10 mouse cellular contexts compared by ENCODE assay signal in the genomic region with DNA sequence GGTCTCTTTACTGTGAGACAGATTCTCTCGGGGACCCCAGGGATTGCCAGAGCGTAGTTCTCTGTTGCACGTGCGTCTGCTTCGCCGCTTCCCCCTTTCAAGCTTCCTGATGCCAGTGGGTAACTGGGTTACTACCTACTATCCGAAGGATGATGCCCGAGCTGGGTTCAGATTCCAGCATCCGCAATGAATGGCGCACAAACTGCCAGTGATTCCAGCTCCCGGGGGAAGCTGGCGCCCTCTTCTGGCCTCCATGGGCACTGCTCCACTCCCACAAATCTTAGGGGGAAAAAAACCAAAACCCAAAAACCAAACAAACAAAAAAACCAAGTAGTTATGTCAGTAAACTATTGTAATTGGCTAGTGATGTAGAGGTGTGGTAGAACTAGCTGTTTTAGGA. TPM values are rescaled to one million over a fixed set of nuclear protein-coding genes. Genes with fewer than 3 reads are reported as not detected.
A peak's percentile ranks its signal among the peaks of the same experiment; 100 is the strongest.
DNase-seq lines count a peak whose midpoint lies in the region; ATAC-seq and TF ChIP-seq lines count a peak whose summit lies in the region.
"Had no signal": no experiment of that assay in that cellular context is flagged by ENCODE, and none has a peak within 500 bp of the region (broad histone marks: within the 10 kb centered on the region; RNA-seq: fewer than 3 reads in every experiment).

No protein-coding gene starts in this region.

- no peaks in the 10 kb centered on the region for H3K36me3 ChIP-seq in ES-E14 (ENCODE audit: control insufficient read depth, insufficient read depth, low read length, poor library complexity, severe bottlenecking)
- no peaks in the 10 kb centered on the region for H3K36me3 ChIP-seq in hindbrain, embryonic 14.5 days (replicated peaks; ENCODE audit: control insufficient read depth, insufficient read depth)
- no peaks in the 10 kb centered on the region for H3K36me3 ChIP-seq in intestine, embryonic 15.5 days
- H3K36me3 ChIP-seq: embryonic facial prominence, embryonic 15.5 days; neural tube, embryonic 13.5 days had no signal

- no peak overlapping the region for H3K9ac ChIP-seq in ES-E14 (ENCODE audit: insufficient read depth, low read depth, low read length, poor library complexity, severe bottlenecking)
- no peak overlapping the region for H3K9ac ChIP-seq in hindbrain, embryonic 14.5 days
- H3K9ac ChIP-seq in intestine, embryonic 15.5 days = no peak overlapping the region
- H3K9ac ChIP-seq: embryonic facial prominence, embryonic 15.5 days; neural tube, embryonic 13.5 days had no signal

- ATAC-seq in erythroid progenitor cell, adult 5-6 weeks (replicated peaks; ENCODE audit: low FRiP score, poor library complexity, severe bottlenecking) = 0 out of 2 replicates have a peak, but pooled peaks have one; percentile 49
- no peak for ATAC-seq in hindbrain, embryonic 14.5 days (ENCODE audit: low FRiP score)
- ATAC-seq in intestine, embryonic 15.5 days = no peak

- in situ Hi-C loops in ES-E14 (cut with MboI; ENCODE audit: low sequenced_read_pairs in 2 of 2, unreplicated experiment in 2 of 2) = no loop called here

- no peak overlapping the region for H3K27ac ChIP-seq in layer of hippocampus, adult 2 months
- H3K27ac ChIP-seq in ES-E14 (ENCODE audit: insufficient read depth, low read depth, low read length, poor library complexity, severe bottlenecking) = no peak overlapping the region
- no peak overlapping the region for H3K27ac ChIP-seq in hindbrain, embryonic 14.5 days
- no peak overlapping the region for H3K27ac ChIP-seq in intestine, embryonic 15.5 days
- H3K27ac ChIP-seq: embryonic facial prominence, embryonic 15.5 days; neural tube, embryonic 13.5 days had no signal

- WGBS in hindbrain, embryonic 14.5 days = 30% methylated on average over 12 of the region's 12 CpGs
- 35% methylated on average over 12 of the region's 12 CpGs for WGBS in intestine, embryonic 15.5 days

- no peak overlapping the region; the same call in 1 of the 2 replicates for H3K4me3 ChIP-seq in layer of hippocampus, adult 2 months
- H3K4me3 ChIP-seq in ES-E14 (ENCODE audit: insufficient read depth in 1 of 2, low read depth in 1 of 2, low read length in 2 of 2, poor library complexity in 1 of 2, severe bottlenecking in 1 of 2) = peak overlapping the region in 1 of 2 experiments; percentile 50; a peak in 2 of 4 replicates
- H3K4me3 ChIP-seq in hindbrain, embryonic 14.5 days (replicated peaks; ENCODE audit: low read length) = no peak overlapping the region
- H3K4me3 ChIP-seq in intestine, embryonic 15.5 days (replicated peaks) = no peak overlapping the region
- H3K4me3 ChIP-seq: embryonic facial prominence, embryonic 15.5 days; neural tube, embryonic 13.5 days had no signal

- DNase-seq in adrenal gland, postnatal 10 days = peak; percentile 37
- no peak for DNase-seq in adrenal gland, postnatal 4 days (ENCODE audit: low spot score in 2 of 2)
- peak in 1 of 2 experiments; percentile 66 for DNase-seq in layer of hippocampus, adult 2 months (ENCODE audit: low spot score in 2 of 2)
- DNase-seq in layer of hippocampus, adult 9-10 months (ENCODE audit: low spot score) = no peak
- DNase-seq in ES-E14 (ENCODE audit: low read depth, low spot score) = peak; percentile 46
- no peak for DNase-seq in hindbrain, embryonic 14.5 days (ENCODE audit: low spot score)

- TF ChIP-seq CTCF in layer of hippocampus, adult 2 months (conservative IDR thresholded peaks at IDR 0.05) = peak; percentile 93

- no peaks in the 10 kb centered on the region for H3K9me3 ChIP-seq in ES-E14 (ENCODE audit: control insufficient read depth, insufficient read depth, low read depth, low read length)
- H3K9me3 ChIP-seq in hindbrain, embryonic 14.5 days (ENCODE audit: control insufficient read depth, low read length) = no peaks in the 10 kb centered on the region
- no peaks in the 10 kb centered on the region for H3K9me3 ChIP-seq in intestine, embryonic 15.5 days
- H3K9me3 ChIP-seq: embryonic facial prominence, embryonic 15.5 days; neural tube, embryonic 13.5 days had no signal

- no peak overlapping the region for H3K4me2 ChIP-seq in hindbrain, embryonic 14.5 days (replicated peaks)
- no peak overlapping the region for H3K4me2 ChIP-seq in intestine, embryonic 15.5 days (replicated peaks)
- H3K4me2 ChIP-seq: embryonic facial prominence, embryonic 15.5 days; neural tube, embryonic 13.5 days had no signal

- H3K27me3 ChIP-seq in hindbrain, embryonic 14.5 days (ENCODE audit: control insufficient read depth, insufficient read depth, low read length) = no peaks in the 10 kb centered on the region
- H3K27me3 ChIP-seq in intestine, embryonic 15.5 days (replicated peaks) = no peaks in the 10 kb centered on the region
- H3K27me3 ChIP-seq: embryonic facial prominence, embryonic 15.5 days; neural tube, embryonic 13.5 days had no signal

- H3K4me1 ChIP-seq in ES-E14 (ENCODE audit: control insufficient read depth in 2 of 2, insufficient read depth in 2 of 2, low read length in 2 of 2, poor library complexity in 1 of 2) = peaks cover 0 to 4% of the 10 kb centered on the region in 2 experiments; a peak in 1 of 4 replicates
- H3K4me1 ChIP-seq in hindbrain, embryonic 14.5 days (replicated peaks; ENCODE audit: control insufficient read depth, insufficient read depth, low read length) = 0 out of 2 replicates have a peak, but pooled peaks cover 8% of the 10 kb centered on the region
- no peaks in the 10 kb centered on the region for H3K4me1 ChIP-seq in intestine, embryonic 15.5 days (replicated peaks)

TF ChIP-seq in ES-E14, 5 proteins besides CTCF, POLR2A, EP300 and RAD21:
- TF ChIP-seq ZNF384 (IDR thresholded peaks at IDR 0.05; ENCODE audit: low read depth, low read length) = peak; percentile 46; the same call in 1 of the 2 replicates
- TF ChIP-seq ZC3H11A (IDR thresholded peaks at IDR 0.05; ENCODE audit: borderline replicate concordance, low read depth, low read length) = no peak; the same call in 1 of the 2 replicates
- TF ChIP-seq CHD2 (IDR thresholded peaks at IDR 0.05; ENCODE audit: low read depth, low read length) = no peak

RNA-seq across cellular contexts. Expression of a gene that starts 53.2 kb away (rescaled TPM):
- under 1 TPM; 0.09 to 0.27 TPM for total RNA-seq in adrenal gland, postnatal 10 days (2021)
- total RNA-seq in adrenal gland, postnatal 4 days (2021) = not detected
- total RNA-seq in layer of hippocampus, adult 2 months (2021) = 100 to 1,000 TPM; 305 to 312 TPM
- total RNA-seq in ES-E14 (2012; rRNA removed) = 2.7 and 5.4 TPM in 2 replicates
- total RNA-seq in erythroid progenitor cell, adult 5-6 weeks (2015; ENCODE audit: low replicate concordance) = not detected in 2 replicates
- not detected in 2 replicates for total RNA-seq in erythroid progenitor cell, adult 5-6 weeks (2017; ENCODE audit: low replicate concordance)
- polyA plus RNA-seq in hindbrain, embryonic 14.5 days (2014; fragmentation: Nextera tagmentation; extraction: Ambion mirVana) = 0.08 and 0.15 TPM in 2 replicates
- 0.11 and 0.14 TPM in 2 replicates for polyA plus RNA-seq in intestine, embryonic 15.5 days (2015; fragmentation: Nextera tagmentation; extraction: Ambion mirVana)

Comparison
In these comparisons a context has a peak if more than half of its experiments do, and no peak if none do; other contexts are left out.
1. DNase-seq: peak in adrenal gland, postnatal 10 days (single experiment) and ES-E14 (single experiment); none in adrenal gland, postnatal 4 days (0 of 2), layer of hippocampus, adult 9-10 months (single experiment) and hindbrain, embryonic 14.5 days (single experiment).
2. RNA of a gene that starts 53.2 kb away (total RNA-seq): 305 to 312 TPM in layer of hippocampus, adult 2 months; 2.7 to 5.4 TPM in ES-E14, 0.09 to 0.27 TPM in adrenal gland, postnatal 10 days, not detected in adrenal gland, postnatal 4 days and not detected in erythroid progenitor cell, adult 5-6 weeks; every median in the first group is over 10 times any median in the second.